Mouse (Mus musculus): ENCODE data around the gene Hectd4.
A peak's percentile ranks its signal among the peaks of the same experiment; 100 is the strongest.

The Hectd4 gene

DNA sequence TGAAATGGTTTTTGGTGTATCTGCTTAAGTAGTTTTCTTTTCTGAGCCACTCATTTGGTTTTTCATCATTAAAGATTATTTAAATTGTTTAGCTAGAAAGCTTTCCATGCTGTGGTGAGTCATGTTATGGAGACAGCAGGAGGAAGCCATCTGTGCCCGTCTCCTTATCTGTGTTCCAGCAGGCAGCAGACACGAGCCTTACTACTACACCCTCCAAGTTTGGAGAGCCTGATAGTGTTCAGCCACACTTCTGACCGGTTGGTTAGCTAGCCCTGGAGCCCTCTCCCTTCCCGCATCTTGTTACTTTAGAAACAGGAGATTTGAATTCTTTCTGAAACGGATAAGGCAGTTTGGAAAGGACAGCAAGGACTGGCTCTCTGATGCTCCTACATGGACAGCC, 16.2 kb downstream of the Hectd4 start:
- no peak for DNase-seq (ENCODE audit: low spot score)

GRCm38 (mm10) chr5:121238208-121238607, 18.2 kb downstream of the Hectd4 start:
- no peak for DNase-seq (ENCODE audit: low spot score)

- DNase-seq (ENCODE audit: low spot score), result no peak
These were observed 19.8 kb downstream of the Hectd4 start for GRCm38 (mm10) chr5:121239846-121240245.

DNA sequence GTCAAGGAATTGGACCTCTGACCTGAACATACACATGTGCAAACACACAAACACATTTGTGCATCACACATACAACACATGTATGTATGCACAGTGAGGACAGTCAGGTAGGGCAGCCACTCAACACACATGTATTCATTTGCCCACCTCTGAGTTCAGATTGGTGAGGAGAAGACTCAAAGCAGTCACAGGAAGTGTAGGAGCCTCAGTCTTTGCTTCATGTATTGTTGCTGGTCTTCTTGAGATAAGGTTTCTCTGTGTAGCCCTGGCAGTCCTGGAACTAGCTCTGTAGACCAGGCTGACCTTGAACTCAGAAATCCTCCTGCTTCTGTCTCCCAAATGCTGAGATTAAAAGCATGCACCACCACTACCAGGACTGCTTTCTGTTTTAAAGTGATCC, 21.2 kb downstream of the Hectd4 start:
- no peak for DNase-seq (ENCODE audit: low spot score)

GRCm38 (mm10) chr5:121242261-121242660, 22.2 kb downstream of the Hectd4 start:
- no peak for DNase-seq (ENCODE audit: low spot score)

GRCm38 (mm10) chr5:121242701-121243100, 22.7 kb downstream of the Hectd4 start:
- DNase-seq (ENCODE audit: low spot score), result no peak

GRCm38 (mm10) chr5:121243676-121244364, 23.8 kb downstream of the Hectd4 start:
- DNase-seq (ENCODE audit: low spot score), result no peak

- DNase-seq (ENCODE audit: low spot score), result no peak
These were observed 24.3 kb downstream of the Hectd4 start for GRCm38 (mm10) chr5:121244365-121244731.

GRCm38 (mm10) chr5:121245201-121245600, 25.2 kb downstream of the Hectd4 start:
- DNase-seq (ENCODE audit: low spot score), result no peak

- no peak for DNase-seq (ENCODE audit: low spot score)
These were observed 28.9 kb downstream of the Hectd4 start for GRCm38 (mm10) chr5:121248766-121249394.

DNA sequence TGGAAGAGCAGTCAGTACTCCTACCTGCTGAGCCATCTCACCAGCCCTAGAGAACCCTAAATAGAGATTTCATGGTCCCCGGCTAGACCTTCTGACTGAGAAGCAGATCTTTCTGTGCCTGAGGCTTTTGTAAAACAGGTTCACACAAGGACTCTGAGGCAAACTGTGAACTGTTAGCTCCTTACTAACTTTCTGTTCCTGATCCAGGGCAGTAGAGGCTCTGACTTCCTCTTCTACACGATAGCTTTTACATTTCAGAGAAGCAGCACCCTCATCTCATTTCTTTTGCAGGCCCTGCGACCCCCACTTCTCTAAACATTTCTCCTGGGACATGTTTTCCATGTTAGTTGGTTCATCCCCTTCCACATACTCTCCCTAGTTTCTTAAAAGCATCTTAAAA, 29.7 kb downstream of the Hectd4 start:
- no peak for DNase-seq (ENCODE audit: low spot score)

GRCm38 (mm10) chr5:121251813-121252212, 31.8 kb downstream of the Hectd4 start:
- DNase-seq (ENCODE audit: low spot score), result no peak

- no peak for DNase-seq (ENCODE audit: low spot score)
These were observed 33.9 kb downstream of the Hectd4 start for GRCm38 (mm10) chr5:121253816-121254497.

- no peak for DNase-seq (ENCODE audit: low spot score)
These were observed 35.0 kb downstream of the Hectd4 start for GRCm38 (mm10) chr5:121254977-121255376.

- no peak for DNase-seq (ENCODE audit: low spot score)
These were observed 41.8 kb downstream of the Hectd4 start for GRCm38 (mm10) chr5:121261806-121262205.

DNA sequence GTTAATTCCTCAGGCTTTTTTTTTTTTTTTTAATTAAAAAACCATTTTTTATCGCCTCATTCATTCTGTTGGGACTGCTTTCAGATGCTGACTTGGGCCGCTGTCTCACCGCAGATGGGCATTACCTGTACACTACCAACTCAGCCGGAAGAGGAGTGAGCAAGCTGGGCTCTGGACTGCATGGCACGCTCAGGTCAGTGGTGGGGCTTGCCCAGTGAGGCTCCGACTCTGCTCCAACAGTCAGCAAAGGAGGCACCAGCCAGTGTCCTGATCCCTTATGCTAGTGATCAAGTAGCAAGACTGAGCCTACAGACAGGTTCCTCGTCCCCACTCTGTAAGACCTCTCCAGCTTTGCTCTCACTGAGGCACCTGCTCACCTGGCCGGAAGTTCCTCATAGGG, 42.4 kb downstream of the Hectd4 start:
- no peak for DNase-seq (ENCODE audit: low spot score)

GRCm38 (mm10) chr5:121264593-121264992, 44.6 kb downstream of the Hectd4 start:
- DNase-seq (ENCODE audit: low spot score), result no peak

DNA sequence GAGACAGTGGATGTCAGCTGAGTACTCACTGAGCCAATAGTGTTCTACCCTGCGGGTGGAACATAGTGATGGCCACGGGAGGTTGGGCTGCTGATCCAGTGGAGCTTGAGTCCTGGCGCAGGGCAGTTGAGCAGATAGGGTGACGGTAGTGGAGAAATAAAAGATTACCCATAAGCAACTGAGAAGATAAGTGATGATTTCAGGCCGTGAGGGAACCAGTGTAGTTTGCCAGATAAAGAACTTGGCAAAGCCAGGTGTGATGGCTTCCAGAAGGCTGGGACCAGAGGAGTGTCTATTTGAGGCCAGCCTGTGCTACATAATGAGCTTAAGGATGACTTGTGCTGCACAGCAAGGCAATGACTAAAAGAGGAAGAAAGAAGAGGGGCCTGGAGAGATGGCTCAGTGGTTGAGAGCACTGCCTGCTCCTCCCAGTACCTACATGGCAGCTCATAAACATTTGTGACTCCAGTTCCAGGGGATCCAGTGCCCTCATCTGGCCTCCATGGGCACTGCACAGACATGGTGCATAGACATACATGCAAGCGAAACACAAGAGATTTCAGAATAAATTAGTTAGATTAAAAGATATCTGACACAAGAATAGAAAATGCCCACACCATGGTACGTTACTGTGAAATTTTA, 46.8 kb downstream of the Hectd4 start:
- peak; percentile 42 for DNase-seq (ENCODE audit: low spot score)

- DNase-seq (ENCODE audit: low spot score), result no peak
These were observed 51.0 kb downstream of the Hectd4 start for GRCm38 (mm10) chr5:121271046-121271445.

DNA sequence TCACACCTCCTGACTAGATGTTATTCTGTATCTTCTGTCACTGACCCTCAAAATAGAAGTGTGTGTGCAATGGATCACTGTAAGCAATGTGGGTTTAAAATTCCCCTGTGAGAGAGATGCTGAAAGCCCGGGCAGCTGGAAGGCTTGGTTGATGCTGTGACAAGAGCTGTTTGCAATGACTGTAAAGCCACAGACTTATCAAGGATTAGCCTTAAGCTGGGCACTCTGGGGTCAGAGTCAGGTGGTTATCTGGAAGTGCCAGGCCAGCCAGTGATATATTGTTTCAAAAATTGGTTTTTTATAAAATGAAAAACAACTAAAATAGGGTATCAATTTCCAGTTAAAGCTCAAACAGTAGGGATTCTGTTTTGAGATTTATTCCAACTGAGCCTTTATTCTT, 56.8 kb downstream of the Hectd4 start:
- no peak for DNase-seq (ENCODE audit: low spot score)

GRCm38 (mm10) chr5:121280456-121280855, 60.4 kb downstream of the Hectd4 start:
- no peak for DNase-seq (ENCODE audit: low spot score)

DNA sequence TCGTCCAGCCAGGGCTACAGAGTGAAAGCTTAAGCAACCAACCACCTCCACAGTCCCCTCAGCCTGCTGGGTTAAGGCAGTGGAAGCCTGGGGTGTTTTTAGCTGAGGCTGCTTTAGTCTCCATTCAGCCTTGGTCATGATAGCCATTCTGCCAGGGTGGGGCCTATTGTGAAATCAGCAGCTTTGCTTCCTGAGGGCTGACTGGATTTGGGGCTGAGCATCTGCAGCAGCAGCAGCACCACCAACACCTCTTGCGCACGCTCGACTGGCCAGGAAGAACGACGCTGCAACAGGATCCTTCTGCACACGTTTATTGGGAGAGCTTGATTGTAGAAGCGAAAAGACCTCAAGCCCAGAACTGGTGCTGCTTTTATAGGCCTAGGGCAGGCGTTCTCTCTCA, 63.0 kb downstream of the Hectd4 start:
- no peak for DNase-seq (ENCODE audit: low spot score)

DNA sequence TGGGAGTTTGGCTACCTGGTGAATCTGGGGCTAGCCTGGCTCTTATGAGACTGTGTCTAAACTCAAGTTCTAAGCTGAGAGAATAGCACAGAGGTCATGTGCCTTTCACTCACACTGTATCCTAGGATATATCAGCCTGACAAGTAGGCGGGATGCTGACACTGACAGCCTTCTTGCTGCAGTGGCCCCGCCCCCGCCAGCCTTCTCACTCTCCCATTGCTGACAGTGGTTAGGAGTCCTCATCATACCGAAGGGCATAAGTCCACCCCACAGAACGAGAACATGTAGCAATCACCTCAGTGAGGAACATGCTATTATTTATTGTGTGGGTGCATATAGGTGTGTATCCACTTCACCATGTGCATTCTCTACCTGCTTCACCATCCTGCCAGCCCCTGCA, 64.8 kb downstream of the Hectd4 start:
- no peak for DNase-seq (ENCODE audit: low spot score)
